Mouse (Mus musculus): ENCODE measurements at regions not wholly inside any gene's neighbourhood (a gene's known extent, or its start where the extent isn't known, plus 50 kb on each side); places are given as distances from the start of the nearest gene placed in this dataset.

- Histone ChIP-seq H3K4me1 (no peaks in the 10 kb centered on the region; the same call in 1 of the 2 replicates), H3K9me3 (replicated peaks) (no peaks in the 10 kb centered on the region), H3K27ac (no peak overlapping the region), H3K36me3 (no peaks in the 10 kb centered on the region), H3K4me3 (no peak overlapping the region), H3K27me3 (ENCODE audit: low read depth, poor library complexity, severe bottlenecking) (no peaks in the 10 kb centered on the region)
- no peak for DNase-seq (ENCODE audit: low spot score)
- WGBS: 81% methylated on average over 6 of the region's 6 CpGs
Measured at GRCm38 (mm10) chr16:42808864-42809263, 66.8 kb upstream of the Zbtb20 start.

- no peak overlapping the region for H3K4me3 ChIP-seq
- no peaks in the 10 kb centered on the region for H3K9me3 ChIP-seq (replicated peaks)
- H3K27ac ChIP-seq: no peak overlapping the region
- H3K36me3 ChIP-seq: no peaks in the 10 kb centered on the region
- DNase-seq (ENCODE audit: low spot score): no peak
- no peaks in the 10 kb centered on the region for H3K27me3 ChIP-seq (ENCODE audit: low read depth, poor library complexity, severe bottlenecking)
- H3K4me1 ChIP-seq: no peaks in the 10 kb centered on the region; the same call in 1 of the 2 replicates
- 93% methylated on average over 2 of the region's 2 CpGs for WGBS
Measured at GRCm38 (mm10) chr16:42807536-42807935, 68.1 kb upstream of the Zbtb20 start.

DNA sequence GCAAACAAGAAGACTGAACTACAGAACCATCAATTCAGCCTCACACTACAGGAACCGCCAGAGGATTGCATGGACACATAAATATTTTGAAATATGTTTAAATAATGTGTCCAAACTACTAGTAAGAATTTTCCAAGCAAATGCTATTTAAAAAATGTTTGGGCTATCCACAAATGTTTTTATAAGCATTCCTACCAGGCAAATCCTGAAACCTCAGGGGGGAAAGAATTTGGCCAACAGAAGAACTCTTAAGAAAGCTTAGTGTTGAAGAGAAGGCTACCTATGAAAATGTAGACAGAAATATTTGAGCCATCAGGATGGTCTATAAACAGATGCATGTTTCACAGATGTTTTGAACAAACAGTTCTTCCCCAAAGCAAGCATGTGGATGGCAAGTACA lies 72.1 kb upstream of the Zbtb20 start:
- Histone ChIP-seq H3K27ac (no peak overlapping the region), H3K4me1 (no peaks in the 10 kb centered on the region; the same call in 1 of the 2 replicates), H3K27me3 (ENCODE audit: low read depth, poor library complexity, severe bottlenecking) (no peaks in the 10 kb centered on the region), H3K9me3 (replicated peaks) (no peaks in the 10 kb centered on the region; the same call in 1 of the 2 replicates), H3K36me3 (no peaks in the 10 kb centered on the region), H3K4me3 (no peak overlapping the region)
- WGBS: 81% methylated on average over 1 of the region's 1 CpGs
- DNase-seq (ENCODE audit: low spot score): no peak

GRCm38 (mm10) chr16:42792571-42792970 lies 83.1 kb upstream of the Zbtb20 start:
- Histone ChIP-seq H3K27ac (no peak overlapping the region), H3K27me3 (ENCODE audit: low read depth, poor library complexity, severe bottlenecking) (no peaks in the 10 kb centered on the region), H3K4me1 (no peaks in the 10 kb centered on the region), H3K36me3 (no peaks in the 10 kb centered on the region), H3K4me3 (no peak overlapping the region), H3K9me3 (replicated peaks) (no peaks in the 10 kb centered on the region)
- 73% methylated on average over 2 of the region's 2 CpGs for WGBS
- no peak for DNase-seq (ENCODE audit: low spot score)

- 9% methylated on average over 4 of the region's 4 CpGs for WGBS
- DNase-seq (ENCODE audit: low spot score): no peak
- H3K27me3 ChIP-seq (ENCODE audit: low read depth, poor library complexity, severe bottlenecking): no peaks in the 10 kb centered on the region
- no peaks in the 10 kb centered on the region for H3K9me3 ChIP-seq (replicated peaks)
- H3K27ac ChIP-seq: peak overlapping the region; percentile 83
- peaks cover 43% of the 10 kb centered on the region for H3K4me1 ChIP-seq
- no peaks in the 10 kb centered on the region for H3K36me3 ChIP-seq
- H3K4me3 ChIP-seq: no peak overlapping the region
Measured at GRCm38 (mm10) chr16:42784712-42785111, 91.0 kb upstream of the Zbtb20 start.

GRCm38 (mm10) chr16:42784031-42784430 lies 91.7 kb upstream of the Zbtb20 start:
- DNase-seq (ENCODE audit: low spot score): no peak
- 83% methylated on average over 4 of the region's 4 CpGs for WGBS
- H3K36me3 ChIP-seq: no peaks in the 10 kb centered on the region
- no peaks in the 10 kb centered on the region for H3K27me3 ChIP-seq (ENCODE audit: low read depth, poor library complexity, severe bottlenecking)
- no peak overlapping the region for H3K4me3 ChIP-seq
- H3K9me3 ChIP-seq (replicated peaks): no peaks in the 10 kb centered on the region
- H3K27ac ChIP-seq: peak overlapping the region; percentile 83
- peaks cover 43% of the 10 kb centered on the region for H3K4me1 ChIP-seq

GRCm38 (mm10) chr16:42782091-42782679 lies 93.5 kb upstream of the Zbtb20 start:
- Histone ChIP-seq H3K9me3 (replicated peaks) (no peaks in the 10 kb centered on the region), H3K27ac (peak overlapping the region; percentile 79), H3K4me1 (peaks cover 43% of the 10 kb centered on the region), H3K27me3 (ENCODE audit: low read depth, poor library complexity, severe bottlenecking) (no peaks in the 10 kb centered on the region), H3K4me3 (no peak overlapping the region), H3K36me3 (no peaks in the 10 kb centered on the region)
- WGBS: 3% methylated on average over 5 of the region's 5 CpGs
- DNase-seq (ENCODE audit: low spot score): peak; percentile 47

DNA sequence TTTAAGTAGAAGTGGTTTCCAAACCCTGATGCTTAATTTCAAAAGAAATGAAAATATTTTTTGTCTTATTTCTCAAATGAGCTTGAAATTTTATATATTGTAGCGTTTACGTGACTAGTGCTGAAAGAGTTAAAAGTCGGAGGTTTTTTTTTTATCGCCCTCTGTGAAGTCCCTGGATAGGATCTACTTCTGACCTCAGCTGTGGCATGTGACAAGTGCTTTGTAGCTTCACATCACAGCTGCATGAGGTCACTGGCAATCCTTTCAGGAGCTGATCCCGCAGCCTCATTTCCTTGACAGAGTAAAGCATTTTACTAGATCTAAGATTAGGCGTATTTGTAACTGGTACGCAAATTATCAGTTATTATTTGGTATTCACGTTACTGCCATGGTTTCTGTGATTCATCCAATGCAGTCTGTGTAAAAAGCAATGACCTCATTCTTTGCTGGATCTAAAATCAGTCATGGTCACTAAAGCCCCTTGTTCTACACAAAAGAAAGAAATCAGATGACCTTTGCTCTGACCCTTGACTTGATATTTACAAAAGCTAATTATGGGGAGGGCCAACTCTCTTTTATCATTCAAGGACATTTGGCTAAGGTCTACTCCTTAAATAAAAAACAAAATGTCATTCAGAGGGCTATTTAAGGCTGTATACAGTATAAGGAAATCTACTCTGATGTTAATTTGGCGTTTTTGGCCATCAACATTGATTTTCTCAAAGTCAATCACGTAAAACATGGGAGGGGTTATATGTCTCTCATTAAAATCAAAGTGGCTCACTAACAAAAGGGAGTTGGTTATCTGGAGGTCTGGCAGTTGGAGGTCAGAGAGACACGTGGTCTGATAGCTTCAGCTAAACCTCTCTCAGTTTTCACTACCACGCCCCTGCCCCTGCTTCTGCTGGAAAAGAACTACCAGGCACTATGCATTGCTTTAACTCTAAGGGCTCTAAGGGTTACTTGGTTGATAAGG lies 94.3 kb upstream of the Zbtb20 start:
- DNase-seq (ENCODE audit: low spot score): no peak
- Histone ChIP-seq H3K4me1 (peaks cover 40% of the 10 kb centered on the region), H3K27me3 (ENCODE audit: low read depth, poor library complexity, severe bottlenecking) (no peaks in the 10 kb centered on the region), H3K4me3 (no peak overlapping the region), H3K27ac (peak overlapping the region; percentile 79), H3K9me3 (replicated peaks) (no peaks in the 10 kb centered on the region), H3K36me3 (no peaks in the 10 kb centered on the region)
- 7% methylated on average over 12 of the region's 12 CpGs for WGBS

DNA sequence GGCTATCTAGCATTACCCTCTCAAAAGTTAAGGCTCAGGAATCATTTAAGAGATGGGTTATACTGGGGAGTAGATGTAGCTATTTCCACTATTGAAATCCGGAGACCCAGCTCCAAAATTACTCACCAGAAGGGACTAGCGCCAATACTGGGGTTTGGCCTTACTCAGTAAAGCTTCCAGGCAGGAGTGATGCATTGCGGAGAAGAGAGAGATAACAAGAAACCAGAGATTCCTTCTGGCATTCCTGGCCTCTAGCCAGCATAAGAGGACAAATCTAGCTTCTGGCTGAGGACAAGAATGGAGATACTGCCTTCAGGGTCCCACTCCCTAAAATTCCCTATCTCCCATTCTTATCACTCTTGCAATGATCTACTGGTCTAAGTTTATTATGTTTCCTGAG lies 95.7 kb upstream of the Zbtb20 start:
- H3K36me3 ChIP-seq: no peaks in the 10 kb centered on the region
- no peak overlapping the region for H3K4me3 ChIP-seq
- H3K9me3 ChIP-seq (replicated peaks): no peaks in the 10 kb centered on the region
- H3K27me3 ChIP-seq (ENCODE audit: low read depth, poor library complexity, severe bottlenecking): no peaks in the 10 kb centered on the region
- DNase-seq (ENCODE audit: low spot score): no peak
- no peak overlapping the region for H3K27ac ChIP-seq
- WGBS: 88% methylated on average over 3 of the region's 3 CpGs
- peaks cover 32% of the 10 kb centered on the region for H3K4me1 ChIP-seq

DNA sequence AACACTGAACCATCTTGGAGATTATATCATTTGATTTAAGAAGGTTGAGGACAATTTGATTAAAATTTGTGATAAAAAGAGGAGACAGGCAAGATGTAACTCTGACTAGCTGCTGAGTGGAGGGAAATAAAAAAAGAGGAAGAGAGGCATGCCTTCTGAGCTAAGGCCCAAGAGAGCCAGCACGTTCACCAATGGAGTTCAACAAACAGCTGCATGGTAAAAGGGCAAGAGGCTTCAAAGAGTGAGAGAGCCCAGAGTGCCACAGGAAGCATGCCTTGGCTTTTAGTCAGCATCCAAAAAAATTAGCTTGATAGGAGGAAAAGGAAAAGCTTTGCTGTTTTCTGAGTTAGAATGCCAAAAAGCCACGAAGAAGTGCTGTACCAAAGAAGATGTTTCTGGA lies 103.0 kb upstream of the Zbtb20 start:
- Histone ChIP-seq H3K27ac (no peak overlapping the region), H3K9me3 (replicated peaks) (no peaks in the 10 kb centered on the region), H3K27me3 (ENCODE audit: low read depth, poor library complexity, severe bottlenecking) (no peaks in the 10 kb centered on the region), H3K4me3 (no peak overlapping the region), H3K36me3 (no peaks in the 10 kb centered on the region), H3K4me1 (no peaks in the 10 kb centered on the region)
- no peak for DNase-seq (ENCODE audit: low spot score)
- 79% methylated on average over 2 of the region's 2 CpGs for WGBS

GRCm38 (mm10) chr16:42770199-42770598 lies 105.5 kb upstream of the Zbtb20 start:
- Histone ChIP-seq H3K27me3 (ENCODE audit: low read depth, poor library complexity, severe bottlenecking) (no peaks in the 10 kb centered on the region), H3K4me3 (no peak overlapping the region), H3K27ac (no peak overlapping the region), H3K9me3 (replicated peaks) (no peaks in the 10 kb centered on the region), H3K4me1 (no peaks in the 10 kb centered on the region), H3K36me3 (no peaks in the 10 kb centered on the region)
- WGBS: 80% methylated on average over 1 of the region's 1 CpGs
- no peak for DNase-seq (ENCODE audit: low spot score)

DNA sequence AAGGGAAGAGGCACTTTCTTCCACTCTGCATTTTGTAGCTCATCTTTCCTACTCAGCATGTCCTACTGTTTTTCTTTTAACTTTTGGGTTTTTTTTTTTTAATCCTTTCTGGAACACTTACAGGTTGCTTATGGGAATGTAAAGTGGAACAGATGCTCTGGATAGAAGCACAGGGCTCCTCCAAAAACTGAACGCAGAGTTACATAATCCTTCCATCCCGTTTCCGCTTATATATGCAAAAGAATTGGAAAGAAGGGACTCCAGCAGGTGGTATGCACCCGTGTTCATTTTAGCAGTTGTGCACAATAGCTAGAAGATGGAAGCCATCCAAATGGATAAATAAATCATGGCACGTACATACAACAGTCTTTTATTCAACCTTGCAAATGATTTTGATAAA lies 127.0 kb upstream of the Zbtb20 start:
- no peaks in the 10 kb centered on the region for H3K27me3 ChIP-seq (ENCODE audit: low read depth, poor library complexity, severe bottlenecking)
- no peak overlapping the region for H3K27ac ChIP-seq
- no peaks in the 10 kb centered on the region for H3K9me3 ChIP-seq (replicated peaks)
- DNase-seq (ENCODE audit: low spot score): no peak
- WGBS: 92% methylated on average over 5 of the region's 5 CpGs
- no peaks in the 10 kb centered on the region for H3K36me3 ChIP-seq
- H3K4me1 ChIP-seq: peaks cover 4% of the 10 kb centered on the region; the same call in 1 of the 2 replicates
- no peak overlapping the region for H3K4me3 ChIP-seq

DNA sequence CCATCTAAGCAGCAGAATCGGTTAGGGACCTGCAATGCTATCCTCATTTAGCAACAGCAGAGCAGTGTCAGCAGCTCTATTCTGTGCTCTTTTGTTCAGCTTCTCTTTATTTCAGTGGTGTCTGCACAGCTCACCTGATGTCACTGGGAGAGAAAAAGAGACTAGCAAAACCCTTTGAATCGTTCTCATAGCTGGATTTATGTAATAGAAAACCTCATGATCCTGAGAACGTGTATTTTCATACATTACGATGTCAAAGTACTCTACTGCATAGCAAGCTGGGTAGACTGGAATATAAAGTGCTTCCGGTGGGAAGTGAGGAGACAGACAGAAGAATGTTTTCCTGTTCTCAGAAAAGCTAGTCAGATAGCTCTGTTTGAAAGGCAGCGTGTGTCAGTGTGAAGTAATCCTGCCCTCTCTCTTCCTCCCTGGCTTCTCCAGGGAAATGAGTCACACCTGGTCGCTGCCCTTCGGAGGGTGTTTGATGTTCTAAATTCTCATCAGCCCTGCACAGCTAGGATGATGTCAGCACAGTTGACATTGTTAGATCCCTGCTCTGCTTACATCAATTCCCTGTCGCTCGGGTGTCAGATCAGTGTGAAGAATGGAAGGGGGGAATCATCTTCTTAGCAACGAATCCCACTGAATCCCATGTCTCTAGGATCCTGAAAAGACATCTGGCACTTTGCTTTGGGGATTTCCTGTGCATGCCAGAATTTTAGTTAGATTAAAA lies 129.6 kb upstream of the Zbtb20 start:
- H3K9me3 ChIP-seq (replicated peaks): no peaks in the 10 kb centered on the region
- DNase-seq (ENCODE audit: low spot score): no peak
- no peak overlapping the region for H3K27ac ChIP-seq
- no peaks in the 10 kb centered on the region for H3K27me3 ChIP-seq (ENCODE audit: low read depth, poor library complexity, severe bottlenecking)
- no peak overlapping the region for H3K4me3 ChIP-seq
- peaks cover 4% of the 10 kb centered on the region; the same call in 1 of the 2 replicates for H3K4me1 ChIP-seq
- whole genome bisulfite sequencing: 58% methylated on average over 11 of the region's 11 CpGs
- no peaks in the 10 kb centered on the region for H3K36me3 ChIP-seq
